Mouse (Mus musculus) bone marrow, adult 2 months (tissue): ENCODE results near the gene Ranbp1. TPM values are rescaled to one million over a fixed set of nuclear protein-coding genes. Genes with fewer than 3 reads are reported as not detected.

Experiments used
- H3K27ac ChIP-seq: fragments of 200-500 bp; 2 replicates; pipeline ENCODE4 v1.5.1; 2012; ENCODE audit warnings: low read depth, mild to moderate bottlenecking, control low read depth, inconsistent platforms, low read length; ENCODE audit not compliant: control insufficient read depth, poor library complexity, insufficient read depth
- H3K4me1 ChIP-seq: fragments of 200-500 bp; 2 replicates; pipeline ENCODE4 v1.6.1; 2011; ENCODE audit warnings: low read length; ENCODE audit not compliant: control insufficient read depth, insufficient read depth
- H3K4me3 ChIP-seq: fragments of 200-500 bp; replicated peaks from 2 replicates; pipeline ENCODE3; 2011; ENCODE audit warnings: mild to moderate bottlenecking, low read depth, low read length, control low read depth; ENCODE audit not compliant: control insufficient read depth
- CTCF ChIP-seq: fragments of 200-500 bp; IDR thresholded peaks from 2 replicates; pipeline ENCODE4 v1.5.1; 2011; ENCODE audit warnings: low read length, control low read depth; ENCODE audit not compliant: control insufficient read depth, insufficient read depth
- POLR2A ChIP-seq: fragments of 200-500 bp; IDR thresholded peaks from 2 replicates; pipeline ENCODE4 v1.6.1; 2011; ENCODE audit warnings: low read depth, mild to moderate bottlenecking, control low read depth, low read length, borderline replicate concordance; ENCODE audit not compliant: control insufficient read depth
- WGBS: fragments of 180-500 bp; shearing (Covaris S2); methylation state at CpG from one replicate; pipeline ENCODE4 v1.1.7; 2018; 5-methylcytosine and 5-hydroxymethylcytosine counted together
- polyA plus RNA-seq: library from polyadenylated mRNA; stranded (reverse); fragments of >200 nt; gene quantifications from 2 replicates; pipeline ENCODE4 v1.2.4, GENCODE M21; 2011; ENCODE audit warnings: low replicate concordance; ENCODE audit not compliant: missing spikeins, insufficient read depth, insufficient read length

Gene Ranbp1
- polyA plus RNA-seq, 1 experiment: 125 TPM

GRCm38 (mm10) chr16:18258221-18258620 lies 9.7 kb upstream of the Ranbp1 start, which contains the start of gene Gm49776:
TSS of gene Gm49776 (minus strand) at chr16:18258321.
- Histone ChIP-seq H3K4me3 (no peak within 1 kb of the TSS), H3K4me1 (no peaks in the 10 kb centered on the region), H3K27ac (no peak within 1 kb of the TSS)
- WGBS: 92% methylated on average over 2 of the region's 2 CpGs
- no peak for TF ChIP-seq POLR2A
- no peak for TF ChIP-seq CTCF

- H3K27ac ChIP-seq: no peak overlapping the region
- WGBS: 82% methylated on average over 1 of the region's 1 CpGs
- no peak overlapping the region for H3K4me3 ChIP-seq
- H3K4me1 ChIP-seq: peaks cover 3% of the 10 kb centered on the region
- no peak for TF ChIP-seq POLR2A
- no peak for TF ChIP-seq CTCF
Measured at GRCm38 (mm10) chr16:18253866-18254265, 5.3 kb upstream of the Ranbp1 start.

GRCm38 (mm10) chr16:18252736-18253135 lies 4.2 kb upstream of the Ranbp1 start:
- Histone ChIP-seq H3K4me3 (no peak overlapping the region), H3K27ac (no peak overlapping the region), H3K4me1 (peaks cover 3% of the 10 kb centered on the region)
- no peak for TF ChIP-seq CTCF
- TF ChIP-seq POLR2A: no peak
- WGBS: 77% methylated on average over 6 of the region's 6 CpGs

GRCm38 (mm10) chr16:18250828-18251790 lies 2.6 kb upstream of the Ranbp1 start:
- peaks cover 5% of the 10 kb centered on the region for H3K4me1 ChIP-seq
- 84% methylated on average over 10 of the region's 10 CpGs for WGBS
- H3K27ac ChIP-seq: no peak overlapping the region
- H3K4me3 ChIP-seq: no peak overlapping the region
- TF ChIP-seq CTCF: no peak
- TF ChIP-seq POLR2A: no peak

- WGBS: 60% methylated on average over 4 of the region's 4 CpGs
- peaks cover 5% of the 10 kb centered on the region for H3K4me1 ChIP-seq
- H3K4me3 ChIP-seq: no peak overlapping the region
- TF ChIP-seq CTCF (no peak), POLR2A (no peak)
- no peak overlapping the region for H3K27ac ChIP-seq
Measured at GRCm38 (mm10) chr16:18250231-18250630, 1.7 kb upstream of the Ranbp1 start.

GRCm38 (mm10) chr16:18249364-18249967 lies 934 bp upstream of the Ranbp1 start:
- TF ChIP-seq CTCF (no peak), POLR2A (peak; percentile 55; the same call in 1 of the 2 replicates)

GRCm38 (mm10) chr16:18247521-18248399 lies 772 bp downstream of the Ranbp1 start:
- H3K4me3 ChIP-seq: peak overlapping the region; percentile 100
- no peak for TF ChIP-seq CTCF
- no peak for TF ChIP-seq POLR2A
- under 1% methylated on average over 33 of the region's 33 CpGs for WGBS
- H3K27ac ChIP-seq: peak overlapping the region; percentile 84
- peaks cover 5% of the 10 kb centered on the region for H3K4me1 ChIP-seq

More at GRCm38 (mm10) chr16:18249364-18249967, 934 bp upstream of the Ranbp1 start:
- Histone ChIP-seq H3K4me3 (peak overlapping the region; percentile 100), H3K27ac (peak overlapping the region; percentile 84), H3K4me1 (peaks cover 5% of the 10 kb centered on the region)
- WGBS: 2% methylated on average over 27 of the region's 27 CpGs

- no peak overlapping the region for H3K4me3 ChIP-seq
- TF ChIP-seq POLR2A (no peak), CTCF (no peak)
- H3K4me1 ChIP-seq: no peaks in the 10 kb centered on the region
- no peak overlapping the region for H3K27ac ChIP-seq
- 93% methylated on average over 10 of the region's 10 CpGs for WGBS
Measured at GRCm38 (mm10) chr16:18241581-18241980, 7.0 kb downstream of the Ranbp1 start.
